Mouse (Mus musculus): Measurements from ENCODE around the gene Slc16a10. TPM values are rescaled to one million over a fixed set of nuclear protein-coding genes. Genes with fewer than 3 reads are reported as not detected.

The Slc16a10 gene
- polyA plus RNA-seq, 1 experiment from 2014 or later, result 16.9 TPM

- Histone ChIP-seq H3K27me3 (ENCODE audit: control insufficient read depth, insufficient read depth, low read length) (no peaks in the 10 kb centered on the region), H3K4me3 (replicated peaks; ENCODE audit: low read length) (no peak overlapping the region), H3K27ac (no peak overlapping the region), H3K9ac (no peak overlapping the region), H3K4me1 (replicated peaks; ENCODE audit: control insufficient read depth, insufficient read depth, low read length) (no peaks in the 10 kb centered on the region), H3K9me3 (ENCODE audit: control insufficient read depth, low read length) (no peaks in the 10 kb centered on the region), H3K4me2 (replicated peaks) (no peak overlapping the region), H3K36me3 (replicated peaks; ENCODE audit: control insufficient read depth, insufficient read depth) (no peaks in the 10 kb centered on the region)
- 82% methylated on average over 9 of the region's 9 CpGs for WGBS
- DNase-seq (ENCODE audit: low spot score), result no peak
- ATAC-seq (ENCODE audit: low FRiP score), result no peak
Measured at GRCm38 (mm10) chr10:40135807-40136778, 6.0 kb downstream of the Slc16a10 start.

GRCm38 (mm10) chr10:40134906-40135305, 7.2 kb downstream of the Slc16a10 start:
- Histone ChIP-seq H3K27ac (no peak overlapping the region), H3K4me1 (replicated peaks; ENCODE audit: control insufficient read depth, insufficient read depth, low read length) (no peaks in the 10 kb centered on the region), H3K36me3 (replicated peaks; ENCODE audit: control insufficient read depth, insufficient read depth) (no peaks in the 10 kb centered on the region), H3K4me2 (replicated peaks) (no peak overlapping the region), H3K27me3 (ENCODE audit: control insufficient read depth, insufficient read depth, low read length) (no peaks in the 10 kb centered on the region), H3K9me3 (ENCODE audit: control insufficient read depth, low read length) (no peaks in the 10 kb centered on the region), H3K4me3 (replicated peaks; ENCODE audit: low read length) (no peak overlapping the region), H3K9ac (no peak overlapping the region)
- no peak for ATAC-seq (ENCODE audit: low FRiP score)
- no peak for DNase-seq (ENCODE audit: low spot score)
- WGBS, result 88% methylated on average over 6 of the region's 6 CpGs

GRCm38 (mm10) chr10:40133636-40134035, 8.4 kb downstream of the Slc16a10 start:
- Histone ChIP-seq H3K4me2 (replicated peaks) (no peak overlapping the region), H3K36me3 (replicated peaks; ENCODE audit: control insufficient read depth, insufficient read depth) (no peaks in the 10 kb centered on the region), H3K27me3 (ENCODE audit: control insufficient read depth, insufficient read depth, low read length) (no peaks in the 10 kb centered on the region), H3K4me3 (replicated peaks; ENCODE audit: low read length) (no peak overlapping the region), H3K27ac (no peak overlapping the region), H3K4me1 (replicated peaks; ENCODE audit: control insufficient read depth, insufficient read depth, low read length) (no peaks in the 10 kb centered on the region), H3K9me3 (ENCODE audit: control insufficient read depth, low read length) (no peaks in the 10 kb centered on the region), H3K9ac (no peak overlapping the region)
- ATAC-seq (ENCODE audit: low FRiP score) (no peak), DNase-seq (ENCODE audit: low spot score) (no peak)
- 92% methylated on average over 1 of the region's 1 CpGs for WGBS

GRCm38 (mm10) chr10:40131690-40132418, 10.2 kb downstream of the Slc16a10 start:
- Histone ChIP-seq H3K9me3 (ENCODE audit: control insufficient read depth, low read length) (no peaks in the 10 kb centered on the region), H3K9ac (no peak overlapping the region), H3K4me2 (replicated peaks) (no peak overlapping the region), H3K4me3 (replicated peaks; ENCODE audit: low read length) (no peak overlapping the region), H3K27me3 (ENCODE audit: control insufficient read depth, insufficient read depth, low read length) (no peaks in the 10 kb centered on the region), H3K27ac (no peak overlapping the region), H3K36me3 (replicated peaks; ENCODE audit: control insufficient read depth, insufficient read depth) (no peaks in the 10 kb centered on the region), H3K4me1 (replicated peaks; ENCODE audit: control insufficient read depth, insufficient read depth, low read length) (no peaks in the 10 kb centered on the region)
- ATAC-seq (ENCODE audit: low FRiP score), result no peak
- no peak for DNase-seq (ENCODE audit: low spot score)
- 86% methylated on average over 9 of the region's 9 CpGs for WGBS

- DNase-seq (ENCODE audit: low spot score) (no peak), ATAC-seq (ENCODE audit: low FRiP score) (no peak)
- no peaks in the 10 kb centered on the region for H3K27me3 ChIP-seq (ENCODE audit: control insufficient read depth, insufficient read depth, low read length)
- 94% methylated on average over 1 of the region's 1 CpGs for WGBS
- no peak overlapping the region for H3K4me2 ChIP-seq (replicated peaks)
- no peaks in the 10 kb centered on the region for H3K36me3 ChIP-seq (replicated peaks; ENCODE audit: control insufficient read depth, insufficient read depth)
- H3K27ac ChIP-seq, result no peak overlapping the region
- no peak overlapping the region for H3K9ac ChIP-seq
- H3K4me3 ChIP-seq (replicated peaks; ENCODE audit: low read length), result no peak overlapping the region
- H3K4me1 ChIP-seq (replicated peaks; ENCODE audit: control insufficient read depth, insufficient read depth, low read length), result no peaks in the 10 kb centered on the region
- no peaks in the 10 kb centered on the region for H3K9me3 ChIP-seq (ENCODE audit: control insufficient read depth, low read length)
Measured at GRCm38 (mm10) chr10:40130126-40130525, 11.9 kb downstream of the Slc16a10 start.

GRCm38 (mm10) chr10:40129134-40129533, 12.9 kb downstream of the Slc16a10 start:
- Histone ChIP-seq H3K27me3 (ENCODE audit: control insufficient read depth, insufficient read depth, low read length) (no peaks in the 10 kb centered on the region), H3K9me3 (ENCODE audit: control insufficient read depth, low read length) (no peaks in the 10 kb centered on the region), H3K4me3 (replicated peaks; ENCODE audit: low read length) (no peak overlapping the region), H3K4me2 (replicated peaks) (no peak overlapping the region), H3K9ac (no peak overlapping the region), H3K27ac (no peak overlapping the region), H3K4me1 (replicated peaks; ENCODE audit: control insufficient read depth, insufficient read depth, low read length) (no peaks in the 10 kb centered on the region), H3K36me3 (replicated peaks; ENCODE audit: control insufficient read depth, insufficient read depth) (no peaks in the 10 kb centered on the region)
- ATAC-seq (ENCODE audit: low FRiP score), result no peak
- DNase-seq (ENCODE audit: low spot score), result no peak

GRCm38 (mm10) chr10:40128497-40128896, 13.6 kb downstream of the Slc16a10 start:
- H3K36me3 ChIP-seq (replicated peaks; ENCODE audit: control insufficient read depth, insufficient read depth), result no peaks in the 10 kb centered on the region
- no peak overlapping the region for H3K4me2 ChIP-seq (replicated peaks)
- H3K9ac ChIP-seq, result no peak overlapping the region
- DNase-seq (ENCODE audit: low spot score) (no peak), ATAC-seq (ENCODE audit: low FRiP score) (no peak)
- no peaks in the 10 kb centered on the region for H3K9me3 ChIP-seq (ENCODE audit: control insufficient read depth, low read length)
- H3K4me1 ChIP-seq (replicated peaks; ENCODE audit: control insufficient read depth, insufficient read depth, low read length), result no peaks in the 10 kb centered on the region
- WGBS, result 87% methylated on average over 7 of the region's 7 CpGs
- no peak overlapping the region for H3K27ac ChIP-seq
- H3K27me3 ChIP-seq (ENCODE audit: control insufficient read depth, insufficient read depth, low read length), result no peaks in the 10 kb centered on the region
- no peak overlapping the region for H3K4me3 ChIP-seq (replicated peaks; ENCODE audit: low read length)

- Histone ChIP-seq H3K4me2 (replicated peaks) (no peak overlapping the region), H3K36me3 (replicated peaks; ENCODE audit: control insufficient read depth, insufficient read depth) (no peaks in the 10 kb centered on the region), H3K4me1 (replicated peaks; ENCODE audit: control insufficient read depth, insufficient read depth, low read length) (no peaks in the 10 kb centered on the region), H3K27ac (no peak overlapping the region), H3K4me3 (replicated peaks; ENCODE audit: low read length) (no peak overlapping the region), H3K9ac (no peak overlapping the region), H3K27me3 (ENCODE audit: control insufficient read depth, insufficient read depth, low read length) (no peaks in the 10 kb centered on the region), H3K9me3 (ENCODE audit: control insufficient read depth, low read length) (no peaks in the 10 kb centered on the region)
- WGBS, result 94% methylated on average over 9 of the region's 9 CpGs
- DNase-seq (ENCODE audit: low spot score) (no peak), ATAC-seq (ENCODE audit: low FRiP score) (no peak)
Measured at GRCm38 (mm10) chr10:40125200-40125599, 16.9 kb downstream of the Slc16a10 start.

GRCm38 (mm10) chr10:40124570-40124969, 17.5 kb downstream of the Slc16a10 start:
- Histone ChIP-seq H3K4me3 (replicated peaks; ENCODE audit: low read length) (no peak overlapping the region), H3K36me3 (replicated peaks; ENCODE audit: control insufficient read depth, insufficient read depth) (no peaks in the 10 kb centered on the region), H3K27me3 (ENCODE audit: control insufficient read depth, insufficient read depth, low read length) (no peaks in the 10 kb centered on the region), H3K4me1 (replicated peaks; ENCODE audit: control insufficient read depth, insufficient read depth, low read length) (no peaks in the 10 kb centered on the region), H3K27ac (no peak overlapping the region), H3K9me3 (ENCODE audit: control insufficient read depth, low read length) (no peaks in the 10 kb centered on the region), H3K9ac (no peak overlapping the region), H3K4me2 (replicated peaks) (no peak overlapping the region)
- ATAC-seq (ENCODE audit: low FRiP score) (no peak), DNase-seq (ENCODE audit: low spot score) (no peak)
- 90% methylated on average over 4 of the region's 4 CpGs for WGBS

Data from hindbrain, embryonic 14.5 days (tissue).